Mouse (Mus musculus): ENCODE measurements around the gene Ddx6. TPM values are rescaled to one million over a fixed set of nuclear protein-coding genes. Genes with fewer than 3 reads are reported as not detected.

The Ddx6 gene
- polyA plus RNA-seq, 2 experiments from 2014 or later = 54.3 to 76.5 TPM

DNA sequence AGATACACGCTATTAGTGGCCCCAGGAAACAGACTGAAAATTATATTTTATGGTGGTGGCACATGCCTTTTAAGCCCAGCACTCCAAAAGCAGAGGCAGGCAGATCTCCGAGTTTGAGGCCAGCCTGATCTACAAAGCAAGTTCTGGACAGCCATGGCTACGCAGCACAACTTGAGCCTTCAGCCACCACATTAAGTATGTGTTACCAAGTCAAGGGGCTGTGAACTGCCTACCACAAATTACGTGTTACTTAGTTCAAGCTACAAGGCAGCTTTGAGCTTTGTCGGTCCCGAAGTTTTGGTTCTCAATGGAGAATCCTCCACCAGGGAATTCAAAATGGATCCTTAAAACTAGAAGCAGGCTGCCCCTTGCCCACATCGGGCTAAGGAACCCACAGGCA, 38.4 kb downstream of the Ddx6 start:
- no peak for ATAC-seq

DNA sequence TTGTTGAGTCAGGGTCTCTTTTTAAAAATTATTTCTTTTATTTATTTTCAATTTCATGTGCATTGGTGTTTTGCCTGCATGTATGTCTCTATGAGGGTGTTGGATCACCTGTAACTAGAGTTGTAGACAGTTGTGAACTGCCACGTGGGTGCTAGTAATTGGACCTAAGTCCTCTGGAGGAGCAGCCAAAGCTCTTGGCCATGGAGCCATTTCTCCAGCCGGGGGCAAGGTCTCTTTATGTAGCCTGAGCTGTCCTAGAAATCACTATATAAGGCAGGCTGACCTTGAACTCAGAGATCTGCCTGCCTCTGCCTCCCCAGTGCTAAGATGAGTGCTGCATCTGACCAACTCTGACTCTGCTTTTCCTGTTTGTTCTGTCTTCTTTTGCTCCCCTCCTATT, 39.5 kb downstream of the Ddx6 start:
- no peak for ATAC-seq

DNA sequence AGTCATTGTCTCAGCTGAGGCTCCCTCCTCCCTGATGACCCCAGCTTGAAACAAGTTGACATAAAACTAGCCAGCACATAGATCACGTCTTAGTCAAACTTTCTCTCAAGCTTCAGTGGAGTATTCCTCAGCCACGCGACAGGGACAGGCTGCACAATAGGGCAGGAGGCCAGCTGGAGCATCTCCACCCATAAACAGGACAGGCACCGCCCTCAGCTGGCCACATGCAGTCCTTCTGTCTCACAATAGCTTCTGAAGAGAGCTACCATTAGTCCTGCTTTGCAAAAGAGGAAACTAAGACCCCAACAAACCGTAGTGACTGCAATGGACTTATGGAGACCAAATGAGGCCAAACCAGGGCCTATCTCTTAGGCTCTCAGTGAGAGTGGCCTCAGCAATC, 40.8 kb downstream of the Ddx6 start:
- no peak for ATAC-seq

DNA sequence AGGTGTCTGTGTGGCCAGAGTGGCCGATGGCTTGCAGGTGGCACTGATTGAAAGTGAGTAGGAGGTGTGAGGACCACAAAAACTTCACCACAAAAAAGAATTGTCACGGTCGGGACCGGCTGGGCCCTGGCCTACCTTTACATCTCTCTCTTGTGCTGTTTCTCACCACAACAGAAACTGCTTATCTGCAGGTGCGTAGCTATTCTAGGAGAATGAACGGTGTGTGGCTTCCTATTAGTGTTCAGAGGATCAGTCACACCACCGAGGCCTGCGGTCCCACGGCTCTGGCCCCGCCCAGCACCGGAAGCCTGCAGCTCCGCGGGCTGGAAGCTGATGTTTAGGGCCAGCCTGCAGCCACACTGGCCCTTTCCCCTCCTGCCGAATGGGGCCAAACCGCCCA, 41.2 kb downstream of the Ddx6 start:
- ATAC-seq = peak; percentile 93

DNA sequence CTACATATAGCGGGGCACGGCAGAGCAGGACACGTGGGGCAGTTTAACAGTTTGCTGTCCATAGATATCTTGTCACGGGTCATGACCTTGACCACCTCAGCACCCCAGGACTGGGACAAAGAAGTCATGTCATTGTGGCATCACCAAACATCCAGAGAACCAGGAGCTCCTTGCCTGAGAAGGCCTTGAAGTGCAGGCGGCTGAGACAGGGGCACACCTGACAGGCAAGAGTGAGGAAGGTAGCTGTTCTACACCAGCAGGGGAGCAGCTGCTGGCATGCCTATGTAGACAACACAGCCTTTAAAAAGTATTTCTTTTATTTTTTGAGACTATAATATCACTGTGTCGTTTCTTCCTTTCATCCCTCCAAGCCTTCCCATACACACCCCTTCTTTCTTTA, 41.7 kb downstream of the Ddx6 start:
- no peak for ATAC-seq

DNA sequence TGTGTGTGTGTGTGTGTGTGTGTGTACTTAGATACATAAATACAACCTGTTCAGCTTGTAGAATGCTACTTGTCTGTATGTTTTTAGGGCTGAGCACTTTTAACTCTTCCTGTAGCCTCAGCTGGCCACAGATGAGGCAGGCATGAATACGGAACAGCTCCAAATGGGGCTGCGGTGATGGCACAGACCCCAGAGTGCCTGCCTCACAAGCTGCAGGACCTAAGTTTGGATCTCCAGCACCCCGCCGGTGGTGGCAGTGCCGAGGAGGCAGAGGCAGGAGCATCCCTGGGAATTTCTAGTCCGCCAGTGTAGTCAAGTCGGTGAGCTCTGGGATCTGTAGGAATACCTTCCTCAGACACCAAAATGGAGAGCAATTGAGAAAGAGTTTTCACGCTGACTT, 42.3 kb downstream of the Ddx6 start:
- ATAC-seq = no peak

DNA sequence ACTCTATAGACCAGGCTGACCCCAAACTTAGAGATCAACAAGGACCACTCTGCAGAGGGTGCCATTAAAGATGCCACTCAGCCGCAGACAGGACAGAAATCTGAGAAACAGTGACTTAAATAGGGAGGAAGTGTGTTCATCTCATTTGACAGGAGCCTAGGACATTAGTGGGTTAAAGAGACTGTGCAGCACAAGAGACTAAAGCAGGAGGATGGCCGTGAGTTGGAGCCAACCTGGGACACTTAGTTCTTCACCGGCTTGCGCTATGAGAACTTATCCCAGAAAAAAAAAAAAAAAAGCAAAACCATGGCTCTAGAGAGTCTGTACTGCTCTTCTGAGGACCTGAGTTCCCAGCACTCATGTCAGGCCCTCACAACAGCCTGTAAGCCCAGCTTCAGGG, 43.0 kb downstream of the Ddx6 start:
- no peak for ATAC-seq

DNA sequence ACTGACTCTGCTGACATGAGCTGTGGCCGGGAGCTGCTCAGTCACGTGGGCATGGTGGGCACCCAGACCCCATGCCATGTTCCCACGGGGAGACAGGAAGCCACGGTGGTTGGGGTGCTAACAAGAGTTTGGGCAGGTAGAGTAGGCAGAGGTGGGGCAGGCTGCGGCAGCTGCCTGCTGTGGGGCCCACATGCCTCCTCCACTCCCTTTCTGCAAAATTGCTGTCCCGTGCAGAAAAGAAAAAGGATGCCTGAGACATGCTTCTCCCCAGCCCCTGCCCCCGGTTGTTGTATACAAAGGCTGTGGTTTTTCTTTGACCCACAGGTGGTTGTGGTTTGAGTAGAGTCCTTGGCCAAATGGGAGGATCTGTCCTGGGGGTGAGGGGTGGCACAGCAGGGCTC, 44.2 kb downstream of the Ddx6 start:
- peak; percentile 33 for ATAC-seq

DNA sequence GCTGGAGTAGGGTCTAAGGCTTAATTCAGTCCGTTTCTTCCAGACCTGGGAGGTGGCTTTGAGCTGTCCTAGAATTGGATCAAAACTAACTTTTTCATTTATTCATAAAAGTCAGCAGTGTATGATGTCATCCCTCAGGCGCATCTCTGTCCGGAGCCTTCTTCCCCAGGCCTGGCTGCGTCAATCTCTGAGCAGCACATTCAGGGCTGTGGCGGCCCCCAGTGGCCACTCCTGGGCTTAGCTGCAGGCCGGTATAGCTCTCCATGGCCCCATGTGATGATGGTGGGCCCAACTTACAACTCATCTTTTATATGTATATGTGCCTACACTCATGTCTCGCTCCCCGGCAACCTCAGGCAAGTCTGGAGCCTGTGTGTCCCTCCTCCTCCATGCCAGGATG, 47.3 kb downstream of the Ddx6 start:
- peak; percentile 40 for ATAC-seq

DNA sequence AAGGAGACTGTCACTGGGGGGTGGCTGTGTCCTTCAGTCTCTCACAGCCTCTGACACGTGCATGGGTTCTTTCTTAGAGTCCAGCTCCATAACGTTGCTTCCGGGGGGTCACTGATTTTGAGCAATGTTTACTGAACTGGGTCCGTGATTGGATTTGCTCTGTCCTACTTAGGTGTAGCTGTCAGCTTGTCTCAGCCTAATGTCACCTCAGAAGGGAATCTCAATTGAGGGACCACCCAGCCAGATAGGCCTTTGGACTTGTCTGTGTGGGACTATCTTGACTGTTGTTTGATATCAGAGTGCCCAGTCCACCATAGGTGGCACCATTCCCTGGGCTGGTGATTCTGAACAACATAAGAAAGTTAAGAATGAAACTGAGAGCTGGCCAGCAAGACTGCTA, 49.2 kb downstream of the Ddx6 start:
- no peak for ATAC-seq

DNA sequence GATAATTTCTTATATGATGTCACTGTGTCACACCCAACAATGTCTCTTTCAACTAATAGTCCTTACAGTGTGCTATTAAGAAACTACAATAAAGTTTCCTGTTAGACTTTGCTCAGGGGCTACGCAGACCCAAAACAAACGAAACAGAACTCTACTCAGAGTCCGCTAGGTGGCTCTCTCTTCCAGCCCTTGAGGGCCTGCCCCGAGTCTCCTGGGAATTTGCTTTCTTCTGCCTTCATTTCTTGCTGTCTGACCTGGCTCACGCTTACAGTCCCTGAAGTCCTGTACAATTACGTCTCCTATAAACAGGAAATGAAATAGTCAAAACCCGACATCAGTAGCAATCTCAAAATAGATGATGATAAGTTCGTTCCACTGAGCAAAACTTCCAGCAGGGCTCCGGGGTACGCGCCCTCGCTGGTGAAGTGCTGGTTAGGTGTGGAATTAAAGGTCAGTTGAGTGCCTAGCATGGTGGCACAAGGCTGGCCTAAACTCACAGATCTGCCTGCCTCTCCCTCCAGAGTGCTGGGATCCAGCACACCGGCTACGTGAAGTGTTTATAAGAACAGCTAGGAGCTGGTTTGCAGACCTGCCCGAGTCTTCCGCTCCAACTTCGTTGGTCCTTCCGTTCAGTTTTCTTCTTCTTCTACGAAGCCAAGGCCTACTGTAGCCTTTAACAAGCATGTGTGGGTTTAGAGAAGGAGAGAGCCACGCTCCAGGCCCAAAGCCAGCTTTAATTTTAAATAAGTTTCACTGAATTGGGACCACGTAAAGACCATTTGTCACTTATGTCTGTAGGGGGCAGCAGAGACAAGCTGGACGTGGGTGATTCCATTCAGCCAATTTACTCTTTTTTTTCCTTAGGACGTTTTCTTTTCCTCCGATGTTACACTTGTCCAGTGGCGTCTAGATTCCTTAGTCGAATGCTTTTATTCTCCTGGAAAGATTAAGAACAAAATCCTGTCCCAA, 50.7 kb downstream of the Ddx6 start:
- peak; percentile 52 for ATAC-seq

DNA sequence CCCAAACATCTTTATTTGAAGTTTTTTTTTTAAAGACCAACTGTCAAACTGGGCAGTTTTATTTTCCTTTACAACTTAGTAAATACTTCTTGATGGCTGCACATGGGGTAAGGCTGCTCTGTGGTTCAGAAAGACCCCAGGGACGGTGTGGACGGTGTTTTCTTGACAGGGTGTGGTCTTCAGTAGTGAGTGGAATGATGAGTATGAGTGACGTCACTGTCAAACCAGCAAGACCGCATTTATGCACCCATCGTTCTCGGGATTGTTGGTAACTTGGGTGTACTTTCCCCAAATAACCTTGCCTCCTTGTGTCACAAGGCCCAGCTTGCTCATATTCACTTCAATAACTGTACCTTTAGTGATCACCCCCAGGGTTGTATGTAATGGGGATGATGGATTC, 59.0 kb downstream of the Ddx6 start:
- no peak for ATAC-seq

DNA sequence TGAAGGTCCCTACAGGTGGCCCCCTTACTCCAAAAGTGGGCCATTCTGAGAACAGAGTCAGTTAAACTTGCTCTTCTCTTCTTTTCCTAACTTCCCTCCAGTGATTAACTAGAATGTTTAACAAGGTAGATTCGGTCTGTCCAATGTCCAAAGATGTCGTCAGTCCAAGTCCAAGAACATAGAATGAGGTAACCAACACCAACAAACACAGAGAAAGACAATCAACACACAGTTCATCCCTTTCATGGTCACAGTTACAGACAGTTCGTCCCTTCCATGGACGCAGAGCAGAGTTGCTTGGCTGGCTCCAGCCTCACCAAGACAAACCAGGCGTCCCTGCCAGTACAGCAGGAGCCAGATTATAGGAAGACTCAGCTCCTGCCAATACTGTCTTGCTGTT, 66.7 kb downstream of the Ddx6 start:
- no peak for ATAC-seq

DNA sequence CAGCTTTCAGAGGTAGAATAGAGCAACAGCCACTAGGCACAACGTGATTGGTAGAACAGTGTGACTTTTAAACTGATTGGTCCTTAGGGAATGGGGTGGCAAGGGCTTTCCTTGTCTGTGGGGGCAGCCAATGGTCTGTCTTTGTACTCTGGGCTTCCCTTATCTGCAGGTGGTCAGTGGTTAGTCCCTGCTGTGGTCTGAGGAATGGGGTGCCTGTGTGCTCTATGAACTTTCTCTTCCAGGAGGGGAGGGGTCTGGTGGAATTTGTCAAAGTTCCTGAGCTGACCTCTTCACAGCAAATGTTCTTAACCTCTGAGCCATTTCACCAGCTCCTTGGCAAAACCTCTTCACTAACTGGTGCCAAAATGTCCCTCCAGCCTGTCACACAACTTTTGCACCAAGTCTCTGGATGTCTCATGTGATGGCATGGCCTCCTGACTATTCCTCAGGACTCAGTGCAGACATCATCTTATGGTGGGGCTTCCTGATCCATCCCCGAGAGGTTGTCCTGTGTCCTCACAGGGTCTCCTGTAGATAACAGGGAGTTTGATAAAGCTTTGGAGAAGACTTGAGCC, 67.7 kb downstream of the Ddx6 start:
- ATAC-seq = no peak

DNA sequence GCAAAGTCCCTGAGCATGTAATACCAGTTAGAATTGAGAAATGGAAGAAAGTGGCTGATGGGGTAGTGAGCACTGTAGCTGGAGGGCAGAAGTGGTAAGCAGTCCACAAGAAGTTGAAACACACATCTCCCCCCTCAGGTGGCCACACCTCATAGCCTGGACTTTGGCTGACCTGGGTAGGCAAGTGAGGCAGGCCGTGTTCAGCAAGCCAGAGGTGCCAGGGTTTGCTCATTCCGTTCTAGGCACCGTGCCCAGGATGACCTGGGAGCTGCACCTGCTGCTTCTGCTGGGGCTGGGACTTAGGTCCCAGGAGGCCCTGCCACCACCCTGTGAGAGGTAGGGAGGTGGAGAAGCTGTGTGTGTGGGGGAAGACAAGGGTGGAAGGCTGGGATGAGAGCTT, 68.3 kb downstream of the Ddx6 start, which contains the start of gene Treh:
TSS of gene Treh (plus strand) at position 229 of the 400 bp plus-strand sequence.
- no peak for ATAC-seq

DNA sequence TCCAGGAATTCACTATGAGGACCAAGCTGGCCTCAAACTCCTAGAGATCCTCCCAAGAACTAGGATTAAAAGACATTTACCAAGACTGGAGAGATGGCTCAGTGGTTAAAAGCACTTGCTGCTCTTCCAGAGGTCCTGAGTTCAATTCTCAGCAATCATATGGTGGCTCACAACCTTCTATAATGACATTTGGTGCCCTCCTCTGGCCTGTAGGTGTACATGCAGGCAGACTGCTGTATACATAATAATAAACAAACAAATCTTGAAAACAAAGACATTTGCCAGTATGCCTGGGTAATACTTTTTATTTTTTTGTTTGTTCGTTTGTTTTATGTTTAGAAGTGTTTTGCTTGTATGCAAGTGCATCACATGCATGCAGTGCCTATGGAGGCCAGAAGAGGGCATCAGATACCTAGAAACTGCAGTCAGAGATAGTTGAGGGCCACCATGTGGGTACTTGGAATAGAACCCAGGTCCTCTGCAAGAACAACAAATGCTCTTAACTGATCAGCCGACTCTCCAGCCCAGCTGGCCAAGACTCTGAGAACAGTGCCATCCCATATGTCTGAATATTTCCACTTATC, 73.7 kb downstream of the Ddx6 start:
- no peak for ATAC-seq

DNA sequence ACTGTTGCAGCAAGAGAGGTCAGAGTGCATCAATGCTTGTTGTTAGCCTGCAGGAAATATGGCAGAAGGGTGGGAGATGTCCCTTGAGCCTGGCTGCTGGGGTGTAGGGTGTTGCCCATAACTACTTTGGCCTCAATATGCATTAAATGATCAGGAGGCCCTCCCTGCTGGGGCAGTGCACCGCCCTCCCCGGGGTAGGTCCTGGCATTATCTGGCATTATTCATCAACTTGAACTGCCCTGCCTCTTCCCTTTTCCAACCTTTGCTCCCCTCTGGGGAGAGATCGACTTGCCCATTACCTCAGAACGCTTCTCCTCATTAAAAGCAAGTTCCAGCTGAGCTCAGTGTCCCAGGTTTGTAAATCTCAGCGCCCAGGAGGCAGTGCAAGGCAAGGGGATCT, 74.9 kb downstream of the Ddx6 start:
- no peak for ATAC-seq

DNA sequence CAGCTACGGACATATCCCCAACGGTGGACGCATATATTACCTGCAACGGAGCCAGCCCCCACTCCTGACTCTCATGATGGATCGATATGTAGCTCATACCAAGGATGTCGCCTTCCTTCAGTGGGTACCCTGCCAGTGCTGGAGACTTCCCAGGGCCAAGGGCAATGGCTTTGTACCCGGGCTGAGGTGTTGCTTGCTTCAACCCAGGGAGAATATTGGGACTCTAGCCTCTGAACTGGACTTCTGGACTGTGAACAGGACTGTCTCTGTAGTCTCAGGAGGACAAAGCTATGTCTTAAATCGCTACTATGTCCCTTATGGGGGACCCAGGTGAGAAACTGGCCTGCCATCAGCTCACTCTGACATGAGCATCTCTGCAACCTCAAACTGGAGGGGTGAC, 78.4 kb downstream of the Ddx6 start:
- no peak for ATAC-seq

DNA sequence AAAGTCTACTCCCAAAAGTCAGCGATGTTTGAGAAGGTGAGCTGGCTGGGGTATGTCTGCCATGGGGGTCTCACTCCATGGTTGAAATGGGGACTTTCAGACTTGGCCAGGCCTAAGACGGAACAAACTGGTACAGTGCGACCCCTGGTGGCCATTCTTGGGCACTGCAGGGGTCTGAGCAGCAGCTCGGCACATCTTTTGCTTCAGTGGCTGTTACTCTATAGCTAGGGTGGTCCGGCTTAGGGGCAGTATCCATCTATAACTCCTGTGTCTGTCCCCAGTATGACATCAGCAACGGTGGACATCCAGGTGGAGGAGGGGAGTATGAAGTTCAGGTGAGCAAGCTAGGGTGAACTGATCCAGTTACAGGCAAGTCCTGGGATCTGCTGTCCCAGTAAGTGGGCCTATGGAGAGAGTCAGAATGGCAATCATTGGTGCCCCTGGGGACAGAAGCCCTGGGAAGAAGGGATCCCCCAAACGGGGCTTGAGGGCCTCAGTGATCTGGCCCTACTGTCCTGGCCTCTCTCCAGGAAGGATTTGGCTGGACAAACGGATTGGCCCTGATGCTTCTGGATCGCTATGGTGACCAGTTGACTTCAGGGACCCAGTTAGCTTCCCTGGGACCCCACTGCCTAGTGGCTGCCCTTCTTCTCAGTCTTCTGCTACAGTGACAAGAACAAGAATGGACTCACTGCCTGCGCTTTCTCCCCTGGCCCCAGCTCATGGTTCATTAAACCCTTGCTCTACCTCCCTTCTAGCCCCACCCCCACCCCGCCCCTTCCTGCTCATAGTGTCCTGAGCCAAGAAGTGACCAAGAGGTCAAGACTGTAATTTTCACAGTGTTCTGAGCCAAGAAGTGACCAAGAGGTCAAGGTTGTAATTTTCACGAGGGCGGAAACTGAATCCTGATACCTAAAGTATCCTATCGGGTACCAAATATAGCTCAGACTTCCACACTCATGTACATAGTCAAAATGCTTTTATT, 80.9 kb downstream of the Ddx6 start:
- no peak for ATAC-seq

DNA sequence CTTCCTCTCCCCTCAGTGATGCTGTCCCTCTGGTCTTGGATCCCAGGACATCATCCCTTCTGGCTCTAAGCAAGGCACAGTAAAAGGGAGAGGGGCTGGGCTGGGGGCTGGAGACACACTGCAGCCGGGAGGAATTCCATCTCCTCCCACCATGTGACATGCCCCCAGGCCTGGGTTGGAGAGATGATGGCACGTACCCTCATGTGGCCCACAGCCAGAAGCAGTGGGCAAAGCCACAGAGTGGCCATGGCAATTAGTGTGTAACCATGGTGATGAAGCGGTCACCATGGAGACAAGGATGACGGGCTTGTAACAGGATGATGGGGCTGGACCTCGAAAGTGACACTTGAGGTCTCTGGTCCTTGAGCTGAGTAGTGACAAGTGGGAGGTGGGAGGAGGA, 81.9 kb downstream of the Ddx6 start:
- no peak for ATAC-seq

DNA sequence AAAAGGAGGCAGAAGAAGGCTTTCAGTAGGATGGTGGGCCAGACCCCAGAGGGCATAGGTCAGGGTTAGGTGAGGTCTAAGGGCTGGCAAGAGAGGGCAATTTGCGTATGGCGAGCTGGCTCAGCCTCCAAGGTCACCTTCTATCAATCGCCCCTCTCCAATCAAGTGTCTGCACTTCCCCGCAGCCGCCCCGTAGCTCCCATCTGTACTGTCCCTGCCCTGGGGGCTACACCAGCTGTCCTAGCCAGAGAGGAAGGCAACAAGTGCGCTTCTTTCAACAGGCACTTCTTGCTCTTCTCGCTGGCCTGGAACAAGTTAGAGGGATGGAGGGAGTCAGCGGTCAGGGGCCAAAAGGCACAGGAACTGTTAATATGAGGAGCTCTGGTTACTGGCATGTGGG, 83.3 kb downstream of the Ddx6 start:
- no peak for ATAC-seq

All from activated CD4-positive, CD25-positive, alpha-beta regulatory T cell, adult 4 months (primary cell).